Mouse (Mus musculus) midbrain, embryonic 13.5 days (tissue): ENCODE data around the gene Nphs1. TPM values are rescaled to one million over a fixed set of nuclear protein-coding genes. Genes with fewer than 3 reads are reported as not detected.
"Not testable (repeated sequence)": the region's sequence is repeated elsewhere in the genome, so short reads cannot be mapped to it uniquely, and the experiment has no call there.

Experiments used
- ATAC-seq: fragments of 200-750 bp; cut with Nextera tagmentation; 2 replicates; pipeline ENCODE4 v1.8.0; 2017; ENCODE audit warnings: mild to moderate bottlenecking, moderate TSS enrichment, moderate library complexity
- H3K27ac ChIP-seq: fragments of 300-500 bp; sonication (generic); 2 replicates; pipeline ENCODE4 v1.5.1; 2015; ENCODE audit warnings: inconsistent platforms, mild to moderate bottlenecking, moderate library complexity
- H3K27me3 ChIP-seq: fragments of 300-500 bp; sonication (generic); 2 replicates; pipeline ENCODE4 v1.6.1; 2015; ENCODE audit warnings: mild to moderate bottlenecking, inconsistent platforms
- H3K36me3 ChIP-seq: fragments of 300-500 bp; sonication (generic); 2 replicates; pipeline ENCODE4 v1.6.1; 2015; ENCODE audit warnings: mild to moderate bottlenecking, inconsistent platforms
- H3K4me1 ChIP-seq: fragments of 300-500 bp; sonication (generic); replicated peaks from 2 replicates; pipeline ENCODE4 v1.6.1; 2015; ENCODE audit warnings: inconsistent platforms
- H3K4me2 ChIP-seq: fragments of 300-500 bp; sonication (generic); replicated peaks from 2 replicates; pipeline ENCODE4 v1.6.1; 2015; ENCODE audit warnings: moderate library complexity, mild to moderate bottlenecking, inconsistent platforms
- H3K4me3 ChIP-seq: fragments of 300-500 bp; sonication (generic); replicated peaks from 2 replicates; pipeline ENCODE4 v1.5.1; 2015; ENCODE audit warnings: mild to moderate bottlenecking, inconsistent platforms
- H3K9ac ChIP-seq: fragments of 300-500 bp; sonication (generic); replicated peaks from 2 replicates; pipeline ENCODE4 v1.6.1; 2015; ENCODE audit warnings: mild to moderate bottlenecking, inconsistent platforms
- H3K9me3 ChIP-seq: fragments of 300-500 bp; sonication (generic); 2 replicates; pipeline ENCODE4 v1.6.1; 2016; ENCODE audit warnings: mild to moderate bottlenecking, inconsistent platforms
- WGBS: fragments of 180-500 bp; shearing (Covaris S2); methylation state at CpG from one replicate; pipeline ENCODE4 v1.1.7; 2015; 5-methylcytosine and 5-hydroxymethylcytosine counted together
- polyA plus RNA-seq: library from polyadenylated mRNA; unstranded; fragments of >200 nt; fragmentation: Nextera tagmentation; extraction: Ambion mirVana; gene quantifications from 2 replicates; pipeline ENCODE4 v1.2.1, GENCODE M21; 2015

Nphs1 gene
- polyA plus RNA-seq, 1 experiment from 2014 or later = 0.78 TPM

DNA sequence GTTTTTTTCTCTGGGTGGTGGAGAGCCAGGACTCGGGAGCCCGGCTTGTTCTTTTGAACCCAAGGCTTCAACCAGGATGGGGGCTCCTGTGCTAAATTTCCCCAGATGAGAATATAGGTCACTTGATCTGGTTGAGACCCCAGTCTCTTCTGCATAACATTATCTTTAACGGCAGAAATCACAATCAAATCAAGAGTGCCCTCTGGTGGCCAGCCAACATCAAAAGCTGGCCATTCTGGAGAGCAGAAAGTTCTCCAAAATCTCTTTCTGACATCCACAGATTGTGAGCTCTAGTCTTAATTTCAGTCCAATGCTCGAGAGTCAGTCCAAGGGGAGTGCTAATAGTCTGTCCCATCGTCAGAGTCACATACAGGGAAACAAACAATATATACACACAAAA lies 43.0 kb downstream of the Nphs1 start:
- H3K4me1 ChIP-seq, H3K9me3 ChIP-seq, ATAC-seq, H3K4me2 ChIP-seq, H3K9ac ChIP-seq, H3K27me3 ChIP-seq, H3K4me3 ChIP-seq, H3K27ac ChIP-seq, H3K36me3 ChIP-seq: not testable (repeated sequence)
- WGBS = 78% methylated on average over 5 of the region's 5 CpGs

DNA sequence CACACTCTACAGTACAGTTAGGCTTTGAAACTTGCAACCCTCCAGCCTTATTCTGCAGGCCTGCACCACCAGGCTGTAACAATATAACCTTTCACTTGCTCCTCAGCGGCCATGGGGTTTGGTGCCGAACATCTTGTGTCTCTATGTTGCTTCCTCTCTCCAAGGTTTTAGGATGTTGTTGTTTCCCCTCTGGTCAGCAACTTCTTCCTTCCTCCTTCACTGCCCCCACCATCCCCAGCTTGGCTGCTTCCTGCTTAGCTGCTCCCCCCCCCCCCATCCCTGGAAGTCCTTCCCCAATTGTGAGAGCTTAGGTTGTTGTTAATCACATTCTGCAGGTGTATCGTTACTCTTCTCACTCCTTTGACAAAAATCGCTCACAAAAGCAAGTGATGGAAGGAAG lies 49.9 kb downstream of the Nphs1 start:
- Histone ChIP-seq H3K9ac (no peak overlapping the region), H3K4me3 (no peak overlapping the region), H3K27me3 (no peaks in the 10 kb centered on the region), H3K36me3 (no peaks in the 10 kb centered on the region), H3K4me1 (no peaks in the 10 kb centered on the region), H3K9me3 (no peaks in the 10 kb centered on the region), H3K4me2 (no peak overlapping the region), H3K27ac (no peak overlapping the region)
- 77% methylated on average over 4 of the region's 4 CpGs for WGBS
- no peak for ATAC-seq

DNA sequence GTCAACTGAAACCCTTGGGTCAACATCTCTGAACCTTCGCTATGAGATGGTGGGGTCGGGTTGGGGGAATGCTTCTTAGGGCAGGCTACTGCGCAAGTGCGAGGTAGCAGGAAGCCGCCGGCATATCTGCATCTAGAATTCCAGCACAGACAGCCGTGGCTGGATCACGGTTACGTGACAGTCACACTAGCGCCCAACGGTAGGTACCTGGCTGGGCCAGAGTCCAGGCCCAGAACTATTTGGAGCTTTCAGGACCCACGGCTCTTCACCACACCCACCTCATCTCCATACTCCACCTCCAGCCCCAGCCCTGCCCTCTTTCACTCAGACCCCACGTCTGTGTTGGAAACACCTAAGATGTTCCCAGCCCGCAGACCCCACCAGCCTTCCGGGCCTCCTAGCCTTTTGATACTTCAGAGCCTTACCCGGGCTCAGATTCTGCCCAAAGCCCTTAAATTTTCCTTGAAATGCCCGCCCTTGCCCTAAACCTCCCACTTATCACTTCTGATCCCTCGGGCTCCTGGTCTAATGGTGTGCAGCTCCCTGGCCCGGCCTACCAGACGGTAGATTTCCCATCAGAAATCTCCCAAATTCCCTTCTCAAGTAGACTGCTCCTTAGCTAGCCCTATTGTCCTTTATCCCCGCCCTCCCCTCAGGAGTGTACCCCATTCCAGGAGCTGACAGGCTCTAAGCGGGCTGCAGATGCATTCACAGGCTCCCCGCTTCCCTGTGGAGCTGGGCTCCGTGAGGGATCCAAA lies 57.1 kb downstream of the Nphs1 start:
- H3K27ac ChIP-seq = no peak overlapping the region
- no peaks in the 10 kb centered on the region for H3K9me3 ChIP-seq
- H3K4me2 ChIP-seq = no peak overlapping the region
- peaks cover 3% of the 10 kb centered on the region; the same call in 1 of the 2 replicates for H3K4me1 ChIP-seq
- no peak for ATAC-seq
- no peak overlapping the region for H3K4me3 ChIP-seq
- no peaks in the 10 kb centered on the region for H3K36me3 ChIP-seq
- no peaks in the 10 kb centered on the region; the same call in 1 of the 2 replicates for H3K27me3 ChIP-seq
- no peak overlapping the region for H3K9ac ChIP-seq
- WGBS = 61% methylated on average over 24 of the region's 24 CpGs

DNA sequence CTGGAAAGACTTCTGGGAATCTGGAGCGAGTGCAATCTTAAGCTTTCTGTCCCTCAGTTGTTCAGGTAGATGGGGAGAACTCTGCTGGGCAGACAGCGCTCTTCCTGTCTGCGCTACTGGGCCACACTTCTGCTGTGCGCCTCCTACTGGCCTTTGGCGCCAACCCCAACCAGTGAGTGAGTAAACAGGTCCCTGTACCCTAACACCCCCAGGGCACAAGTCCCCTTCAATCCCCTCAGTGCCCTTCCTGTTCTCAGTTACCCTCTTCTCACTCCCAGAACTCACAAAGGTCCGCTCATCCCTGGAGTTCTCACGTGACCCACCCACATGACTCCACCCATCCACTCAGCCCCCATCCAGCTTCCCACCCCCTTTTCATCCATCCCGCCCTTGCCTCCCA lies 60.2 kb downstream of the Nphs1 start:
- WGBS = 45% methylated on average over 8 of the region's 8 CpGs
- H3K4me3 ChIP-seq = no peak overlapping the region
- H3K4me1 ChIP-seq = peaks cover 11% of the 10 kb centered on the region
- H3K9me3 ChIP-seq = no peaks in the 10 kb centered on the region
- H3K9ac ChIP-seq = no peak overlapping the region
- ATAC-seq = no peak
- H3K4me2 ChIP-seq = no peak overlapping the region
- peaks cover 13% of the 10 kb centered on the region for H3K36me3 ChIP-seq
- H3K27me3 ChIP-seq = no peaks in the 10 kb centered on the region; the same call in 1 of the 2 replicates
- no peak overlapping the region for H3K27ac ChIP-seq

DNA sequence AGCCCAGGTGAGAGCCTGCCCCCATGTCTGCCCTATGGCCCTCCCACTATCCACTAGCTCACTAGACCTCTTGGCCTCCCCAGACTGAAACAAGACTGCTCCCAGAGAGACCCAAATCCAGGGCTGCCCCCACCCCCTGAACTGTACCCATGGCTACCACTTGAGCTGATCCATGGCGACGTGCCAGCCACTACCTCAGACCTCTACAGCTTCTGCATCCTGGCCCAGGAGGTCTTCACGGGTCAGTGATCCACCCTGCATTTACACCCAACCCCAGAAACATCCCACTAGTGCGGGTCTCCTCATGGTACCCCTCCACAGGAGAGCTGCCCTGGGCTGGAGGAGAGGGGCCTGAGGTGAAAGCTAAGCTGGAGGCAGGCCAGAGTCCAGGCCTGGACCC lies 62.3 kb downstream of the Nphs1 start:
- H3K27me3 ChIP-seq = no peaks in the 10 kb centered on the region; the same call in 1 of the 2 replicates
- no peaks in the 10 kb centered on the region for H3K9me3 ChIP-seq
- peak; percentile 10 for ATAC-seq
- no peak overlapping the region for H3K4me3 ChIP-seq
- WGBS = 46% methylated on average over 4 of the region's 4 CpGs
- peaks cover 32% of the 10 kb centered on the region for H3K36me3 ChIP-seq
- H3K9ac ChIP-seq = peak overlapping the region; percentile 14; the same call in 1 of the 2 replicates
- no peak overlapping the region for H3K27ac ChIP-seq
- H3K4me2 ChIP-seq = no peak overlapping the region
- H3K4me1 ChIP-seq = peaks cover 14% of the 10 kb centered on the region

DNA sequence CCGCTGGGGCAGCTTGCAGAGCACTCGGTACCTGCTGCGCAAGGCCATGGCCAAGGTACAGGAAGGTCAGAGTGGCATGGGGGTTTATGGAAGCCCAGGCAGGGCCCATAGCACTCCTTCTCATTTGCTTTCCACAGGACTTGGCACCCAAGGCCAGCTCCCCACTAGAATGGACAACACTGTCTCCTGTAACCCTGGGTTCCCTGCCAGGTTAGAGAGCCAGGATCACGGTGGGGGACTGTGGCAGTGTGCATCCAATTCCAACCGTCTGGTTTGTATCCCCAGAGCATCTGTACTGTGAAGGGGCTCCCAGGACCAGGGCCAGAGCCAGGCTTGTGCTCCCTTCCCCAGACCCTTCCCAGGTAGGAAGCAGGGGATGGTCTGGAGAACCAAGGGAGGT lies 62.7 kb downstream of the Nphs1 start:
- no peak overlapping the region for H3K4me3 ChIP-seq
- no peak overlapping the region for H3K27ac ChIP-seq
- H3K9ac ChIP-seq = no peak overlapping the region; the same call in 1 of the 2 replicates
- peaks cover 36% of the 10 kb centered on the region for H3K36me3 ChIP-seq
- no peak overlapping the region for H3K4me2 ChIP-seq
- no peaks in the 10 kb centered on the region for H3K9me3 ChIP-seq
- 63% methylated on average over 5 of the region's 5 CpGs for WGBS
- ATAC-seq = peak; percentile 29; the same call in 1 of the 2 replicates
- H3K27me3 ChIP-seq = no peaks in the 10 kb centered on the region; the same call in 1 of the 2 replicates
- peaks cover 17% of the 10 kb centered on the region for H3K4me1 ChIP-seq

DNA sequence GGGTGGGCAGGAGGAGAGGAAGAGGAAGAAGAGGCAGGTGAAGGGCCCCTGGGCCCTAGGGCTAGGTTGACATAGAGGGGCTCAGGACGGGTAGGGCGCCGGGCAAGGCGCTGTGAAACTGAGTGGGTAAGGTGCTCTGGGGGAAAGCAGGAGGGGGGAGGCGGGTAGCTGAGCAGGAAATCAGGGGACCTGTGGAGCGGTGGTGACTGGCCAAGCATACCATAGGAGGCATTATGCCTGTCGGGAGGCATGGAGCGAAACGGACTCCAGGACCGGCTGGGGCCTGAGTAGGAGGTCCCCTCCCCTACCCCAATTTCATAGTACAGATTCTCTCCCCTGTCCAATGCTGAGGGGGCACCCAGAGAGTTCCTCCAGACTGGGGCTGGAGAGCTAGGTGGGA lies 64.8 kb downstream of the Nphs1 start:
- 78% methylated on average over 10 of the region's 10 CpGs for WGBS
- Histone ChIP-seq H3K4me2 (no peak overlapping the region), H3K4me1 (peaks cover 30% of the 10 kb centered on the region), H3K4me3 (no peak overlapping the region), H3K27me3 (no peaks in the 10 kb centered on the region; the same call in 1 of the 2 replicates), H3K27ac (peak overlapping the region; percentile 10; the same call in 1 of the 2 replicates), H3K36me3 (peaks cover 57% of the 10 kb centered on the region), H3K9ac (no peak overlapping the region), H3K9me3 (no peaks in the 10 kb centered on the region)
- ATAC-seq = no peak

DNA sequence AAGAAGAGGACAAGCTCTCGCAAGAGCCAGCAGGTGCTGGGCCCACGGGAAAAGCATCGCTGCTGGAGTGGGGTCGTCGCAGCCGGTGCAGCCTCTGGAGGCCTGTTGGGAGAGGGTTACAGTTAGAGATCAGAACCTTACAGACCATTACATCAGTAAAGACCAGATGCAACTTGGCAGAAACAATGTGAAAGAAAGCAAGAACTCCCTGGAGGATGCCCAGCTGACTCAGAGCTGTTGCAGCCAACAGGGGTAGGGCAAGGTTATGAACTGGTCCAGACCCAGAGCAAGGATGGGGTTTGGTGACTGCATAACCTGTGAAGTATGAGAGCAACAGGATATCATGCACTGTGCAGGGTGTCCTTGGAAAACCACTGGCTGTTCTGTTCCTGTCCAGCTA lies 66.4 kb downstream of the Nphs1 start:
- Histone ChIP-seq H3K36me3 (peaks cover 73% of the 10 kb centered on the region), H3K9ac (no peak overlapping the region), H3K27ac (no peak overlapping the region), H3K4me2 (no peak overlapping the region), H3K9me3 (no peaks in the 10 kb centered on the region), H3K4me1 (peaks cover 30% of the 10 kb centered on the region), H3K27me3 (no peaks in the 10 kb centered on the region), H3K4me3 (no peak overlapping the region)
- 84% methylated on average over 6 of the region's 6 CpGs for WGBS
- no peak for ATAC-seq

DNA sequence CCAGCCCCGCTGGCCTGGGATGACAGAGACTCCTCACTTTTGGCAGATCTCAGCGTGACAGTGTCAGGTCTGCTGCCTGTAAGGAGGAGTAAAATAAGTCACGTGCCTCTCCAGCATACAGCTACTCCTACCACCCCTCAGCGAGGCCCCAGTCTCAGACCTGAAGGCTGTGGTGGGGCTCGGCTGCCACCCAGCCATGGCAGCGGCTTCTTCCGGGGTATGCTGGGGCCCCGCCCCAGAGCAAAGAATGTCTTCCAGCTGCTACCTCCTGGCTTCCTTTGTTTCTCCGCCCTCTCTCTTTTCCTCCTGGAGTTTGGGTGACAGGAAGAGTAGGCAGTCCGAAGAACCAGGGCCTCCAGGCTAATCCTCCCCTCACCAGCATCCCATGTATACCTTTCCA lies 67.8 kb downstream of the Nphs1 start:
- Histone ChIP-seq H3K36me3 (peaks cover 87% of the 10 kb centered on the region), H3K4me2 (no peak overlapping the region), H3K9ac (no peak overlapping the region; the same call in 1 of the 2 replicates), H3K4me3 (no peak overlapping the region), H3K27me3 (no peaks in the 10 kb centered on the region), H3K4me1 (peaks cover 25% of the 10 kb centered on the region), H3K27ac (no peak overlapping the region), H3K9me3 (no peaks in the 10 kb centered on the region)
- 36% methylated on average over 10 of the region's 10 CpGs for WGBS
- ATAC-seq = no peak

DNA sequence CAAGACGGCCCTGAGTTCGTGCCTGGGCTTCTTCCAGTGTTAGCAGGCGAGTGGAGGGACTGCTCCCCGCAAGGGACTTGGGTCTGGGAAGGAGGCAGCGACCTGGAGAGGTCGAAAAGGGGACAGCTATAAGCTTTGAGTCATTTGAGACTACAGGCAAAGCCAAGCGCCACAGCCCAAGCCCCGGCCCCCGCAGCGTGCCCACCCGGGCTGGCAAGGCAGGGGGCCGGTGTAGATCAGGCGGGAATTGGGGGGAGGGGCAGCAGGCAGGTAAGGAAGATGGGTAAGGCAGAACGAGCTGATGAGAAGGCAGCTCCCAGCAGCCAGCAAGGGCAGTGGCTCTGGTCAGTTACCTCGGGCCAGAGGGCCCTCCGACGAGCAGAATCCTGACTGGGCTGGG lies 68.3 kb downstream of the Nphs1 start:
- Histone ChIP-seq H3K4me3 (no peak overlapping the region), H3K9ac (peak overlapping the region; percentile 53), H3K9me3 (no peaks in the 10 kb centered on the region), H3K27me3 (no peaks in the 10 kb centered on the region), H3K36me3 (peaks cover 92% of the 10 kb centered on the region), H3K4me1 (peaks cover 29% of the 10 kb centered on the region), H3K27ac (no peak overlapping the region), H3K4me2 (no peak overlapping the region)
- ATAC-seq = no peak
- WGBS = 31% methylated on average over 17 of the region's 17 CpGs

DNA sequence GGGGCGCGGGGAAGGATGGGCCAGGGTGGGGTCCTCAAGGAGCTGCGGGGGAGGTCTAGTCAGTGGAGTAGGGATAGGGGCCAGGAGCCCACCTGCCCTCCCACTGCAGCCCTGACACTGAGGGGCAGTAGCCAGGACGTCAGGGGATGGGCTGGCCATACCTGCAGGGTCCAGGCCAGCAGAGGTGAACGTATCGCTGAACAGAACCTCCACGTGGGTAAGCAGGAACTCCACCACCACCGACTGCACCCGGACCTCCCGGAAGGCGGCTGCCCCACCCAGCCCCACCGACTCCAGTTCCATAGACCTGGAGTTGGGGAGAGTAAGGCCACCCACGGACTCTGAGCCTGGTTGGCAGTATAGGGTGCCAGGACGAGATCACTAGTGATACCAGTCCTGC lies 68.9 kb downstream of the Nphs1 start:
- peaks cover 98% of the 10 kb centered on the region for H3K36me3 ChIP-seq
- H3K4me3 ChIP-seq = no peak overlapping the region
- H3K9ac ChIP-seq = peak overlapping the region; percentile 53
- H3K9me3 ChIP-seq = no peaks in the 10 kb centered on the region
- H3K4me2 ChIP-seq = no peak overlapping the region
- H3K4me1 ChIP-seq = peaks cover 35% of the 10 kb centered on the region
- H3K27ac ChIP-seq = no peak overlapping the region
- ATAC-seq = no peak; the same call in 1 of the 2 replicates
- WGBS = 83% methylated on average over 14 of the region's 14 CpGs
- H3K27me3 ChIP-seq = no peaks in the 10 kb centered on the region

DNA sequence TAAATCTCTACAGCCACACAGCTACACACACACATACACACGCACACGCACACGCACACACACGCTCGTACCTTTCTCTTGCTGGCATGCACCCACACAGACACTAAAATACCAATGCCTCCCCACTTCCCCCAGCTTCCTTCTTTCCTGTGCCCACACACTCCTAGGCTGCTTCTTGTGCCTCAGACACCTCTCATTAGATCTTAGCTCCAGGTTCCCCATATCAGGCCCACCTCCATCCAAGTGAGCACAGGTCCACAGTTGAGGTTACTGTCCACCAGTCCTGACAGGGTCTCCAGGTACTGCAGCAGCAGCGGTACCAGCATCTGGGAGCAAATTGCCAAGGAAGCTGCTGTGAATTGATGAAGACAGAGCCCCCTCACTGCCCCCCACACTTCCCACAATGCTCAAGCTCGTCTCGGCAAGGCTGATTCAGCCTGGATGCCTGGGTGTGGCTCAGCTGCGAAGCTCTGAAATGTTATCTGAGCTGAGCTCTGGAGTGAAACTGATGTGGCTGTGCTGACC lies 73.2 kb downstream of the Nphs1 start:
- H3K4me1 ChIP-seq = peaks cover 51% of the 10 kb centered on the region
- H3K4me2 ChIP-seq = peak overlapping the region; percentile 94
- H3K27ac ChIP-seq = 0 out of 2 replicates have a peak overlapping the region, but pooled peaks have one; percentile 5
- H3K4me3 ChIP-seq = 0 out of 2 replicates have a peak overlapping the region, but pooled peaks have one; percentile 83
- WGBS = 91% methylated on average over 9 of the region's 9 CpGs
- H3K9me3 ChIP-seq = no peaks in the 10 kb centered on the region
- H3K9ac ChIP-seq = peak overlapping the region; percentile 93
- ATAC-seq = no peak
- H3K27me3 ChIP-seq = no peaks in the 10 kb centered on the region
- H3K36me3 ChIP-seq = peaks cover 68% of the 10 kb centered on the region
